Mouse (Mus musculus): Measurements from ENCODE around the gene Rhou. TPM values are rescaled to one million over a fixed set of nuclear protein-coding genes. Genes with fewer than 3 reads are reported as not detected.

Gene Rhou
- polyA plus RNA-seq, 1 experiment, result not detected

DNA sequence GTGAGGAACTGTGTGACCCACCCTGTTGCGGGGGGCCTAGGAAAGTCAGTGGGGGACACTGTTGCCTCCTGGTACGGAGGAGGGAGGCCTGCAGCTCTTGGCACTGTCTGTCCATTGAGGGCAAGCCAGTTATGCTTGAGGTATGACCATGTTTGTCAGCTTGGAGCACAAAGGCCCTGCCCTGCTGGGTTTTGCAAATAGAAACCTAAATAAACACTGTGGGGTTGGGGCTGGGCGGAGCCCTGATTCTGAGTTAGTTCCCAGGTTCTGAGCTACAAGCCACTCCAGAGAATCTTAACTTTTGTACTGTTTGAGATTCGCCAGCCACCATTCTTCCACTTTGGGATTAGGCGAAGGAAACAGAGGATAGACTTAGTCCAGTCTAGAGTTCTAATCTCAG is 56.6 kb downstream of the Rhou start:
- TF ChIP-seq GATA1 (IDR thresholded peaks at IDR 0.05; ENCODE audit: low read length), result no peak

Other genes with a start within 250 kb of the Rhou start
- 0.02 and 0.03 TPM in 2 replicates for gene Mc1r, start 246.8 kb upstream of the Rhou start, polyA plus RNA-seq (2012)
- gene Tubb3, start 242.5 kb upstream of the Rhou start, polyA plus RNA-seq (2012), result 0.59 and 0.68 TPM in 2 replicates
- gene Def8, start 230.4 kb upstream of the Rhou start, polyA plus RNA-seq (2012), result 6.4 and 13.0 TPM in 2 replicates
- 25.4 and 27.4 TPM in 2 replicates for gene Afg3l1, start 176.0 kb upstream of the Rhou start, polyA plus RNA-seq (2012)
- gene Dbndd1, start 138.5 kb upstream of the Rhou start, polyA plus RNA-seq (2012), result not detected in 2 replicates
- 18.1 and 24.4 TPM in 2 replicates for gene Gas8, start 135.1 kb upstream of the Rhou start, polyA plus RNA-seq (2012)
- gene Rab4a, start 152.1 kb downstream of the Rhou start, polyA plus RNA-seq (2012), result 19.4 and 21.9 TPM in 2 replicates
- gene Ccsap, start 206.3 kb downstream of the Rhou start, polyA plus RNA-seq (2012), result 9.4 and 13.1 TPM in 2 replicates
- 0.06 TPM in 1 of 2 replicates, not detected in the other for gene Acta1, start 240.8 kb downstream of the Rhou start, polyA plus RNA-seq (2012)